Mouse (Mus musculus) ES-E14 (cell line): Measurements from ENCODE around the gene Ctsf.
"Not testable (repeated sequence)": the region's sequence is repeated elsewhere in the genome, so short reads cannot be mapped to it uniquely, and the experiment has no call there.

Experiments used
- MAFK ChIP-seq: IDR thresholded peaks from 2 replicates; pipeline ENCODE4 v1.6.1; 2014; ENCODE audit warnings: mild to moderate bottlenecking, low read depth, low read length, inconsistent platforms; ENCODE audit not compliant: insufficient read depth
- ZC3H11A ChIP-seq: IDR thresholded peaks from 2 replicates; pipeline ENCODE4 v1.6.1; 2012; ENCODE audit warnings: low read depth, mild to moderate bottlenecking, inconsistent platforms, low read length, borderline replicate concordance

GRCm38 (mm10) chr19:4812334-4812949, 42.5 kb upstream of the Ctsf start:
- TF ChIP-seq ZC3H11A, MAFK: not testable (repeated sequence)
